Mouse (Mus musculus): ENCODE data around the gene Pnkd. TPM values are rescaled to one million over a fixed set of nuclear protein-coding genes. Genes with fewer than 3 reads are reported as not detected.

Gene Pnkd
- 19.8 TPM for polyA plus RNA-seq (2015; fragmentation: Illumina TruSeq; extraction: RNeasy Lipid Tissue Mini Kit (QIAGEN cat#74804); ENCODE audit: insufficient read depth, low read depth, low replicate concordance)

DNA sequence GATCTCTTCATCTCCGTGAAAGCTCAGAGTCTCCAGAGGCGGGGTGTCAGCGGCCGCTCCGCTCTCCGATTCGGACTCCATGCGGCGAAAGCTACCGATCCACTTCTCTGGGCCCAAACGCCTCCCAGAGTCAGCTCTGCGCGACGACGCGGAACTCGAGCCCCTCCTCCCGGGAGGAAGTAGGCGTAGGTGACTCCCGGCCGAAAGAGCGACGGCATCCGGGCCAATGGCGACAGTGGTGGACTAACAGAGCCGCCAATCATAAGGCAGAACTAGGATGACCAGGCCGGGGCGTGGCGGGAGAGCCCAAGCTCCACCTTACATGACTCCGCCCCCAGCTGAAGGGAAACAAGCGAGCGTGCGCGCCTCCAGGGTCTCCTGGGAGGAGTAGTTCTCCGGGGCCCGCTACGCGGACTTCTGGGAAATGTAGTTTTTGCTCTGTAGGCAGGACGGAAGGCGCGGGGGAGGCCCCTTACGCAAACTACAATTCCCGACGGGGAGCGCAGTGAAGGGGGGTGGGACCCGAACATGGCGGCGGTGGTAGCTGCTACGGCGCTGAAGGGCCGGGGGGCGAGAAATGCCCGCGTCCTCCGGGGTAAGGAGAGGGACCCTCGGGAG, at the start of gene Pnkd, which contains the start of gene Aamp:
Gene Pnkd, plus strand, starts transcription at position 388 of the 618 bp plus-strand sequence.
Gene Aamp, minus strand, starts transcription at position 196 of the 618 bp plus-strand sequence.

DNA sequence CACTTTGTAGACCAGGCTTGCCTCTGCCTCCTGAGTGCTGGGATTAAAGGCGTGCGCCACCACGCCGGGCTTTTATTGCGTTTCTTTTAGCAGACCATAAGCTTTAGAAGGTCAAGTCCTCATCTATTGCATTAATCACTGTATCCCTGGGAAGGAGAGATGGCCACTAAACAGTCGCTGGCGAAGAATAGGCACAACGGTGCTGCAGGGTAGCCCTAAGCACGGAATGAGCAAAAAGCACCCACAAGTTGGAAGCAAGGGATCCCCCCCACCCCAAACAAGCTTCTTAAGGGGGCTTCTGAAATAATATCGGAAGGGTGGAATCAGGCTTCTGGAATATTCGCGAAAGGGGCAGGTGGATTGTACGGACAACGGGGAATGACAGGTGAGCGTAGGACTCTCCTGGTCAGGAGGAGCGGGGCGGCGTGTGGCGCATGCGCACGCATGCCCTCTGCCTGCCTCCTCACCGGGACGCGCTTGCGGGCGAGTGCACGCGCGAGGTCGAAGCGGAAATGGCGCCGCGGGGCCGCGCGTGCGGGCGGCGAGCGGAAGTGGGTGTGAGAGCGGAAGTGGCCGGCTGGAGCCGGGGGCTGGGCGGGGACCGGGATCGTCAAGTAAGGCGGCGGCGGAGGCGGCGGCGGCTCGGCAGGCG, 48.7 kb upstream of the Pnkd start, which contains the start of gene Arpc2:
Gene Arpc2, plus strand, starts transcription at position 147 of the 652 bp plus-strand sequence.

DNA sequence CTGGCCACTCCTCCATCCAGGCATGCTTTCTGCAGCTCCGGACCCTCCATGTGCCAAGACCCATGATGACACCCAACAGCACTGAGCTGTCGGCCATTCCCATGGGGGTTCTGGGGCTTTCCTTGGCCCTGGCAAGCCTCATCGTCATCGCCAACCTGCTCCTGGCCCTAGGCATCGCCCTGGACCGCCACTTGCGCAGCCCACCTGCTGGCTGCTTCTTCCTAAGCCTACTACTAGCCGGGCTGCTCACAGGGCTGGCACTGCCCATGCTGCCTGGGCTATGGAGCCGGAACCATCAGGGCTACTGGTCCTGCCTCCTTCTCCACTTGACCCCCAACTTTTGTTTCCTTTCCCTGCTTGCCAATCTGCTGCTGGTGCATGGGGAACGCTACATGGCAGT, 6.2 kb upstream of the Pnkd start, which contains the start of gene Gpbar1:
Gene Gpbar1, plus strand, starts transcription at position 13 of the 400 bp plus-strand sequence.

DNA sequence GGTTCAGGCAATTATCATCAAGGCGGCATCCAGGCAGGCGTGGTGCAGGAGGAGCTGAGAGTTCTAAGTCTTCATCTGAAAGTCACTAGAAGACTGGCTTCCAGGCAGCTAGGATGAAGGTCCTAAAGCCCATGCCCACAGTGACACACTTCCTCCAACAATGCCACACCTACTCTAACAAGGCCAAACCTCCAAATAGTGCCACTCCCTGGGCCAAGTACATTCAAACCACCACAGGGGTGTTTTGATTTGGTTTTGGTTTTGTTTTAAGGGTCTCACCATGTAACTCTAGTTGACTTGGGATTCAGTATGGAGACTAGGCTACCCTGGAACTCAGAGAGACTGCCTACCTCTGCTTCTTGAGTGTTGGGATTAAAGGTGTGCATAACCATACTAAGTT, 20.8 kb downstream of the Pnkd start, which contains the start of gene Tmbim1:
Gene Tmbim1, minus strand, starts transcription at position 101 of the 400 bp plus-strand sequence.

DNA sequence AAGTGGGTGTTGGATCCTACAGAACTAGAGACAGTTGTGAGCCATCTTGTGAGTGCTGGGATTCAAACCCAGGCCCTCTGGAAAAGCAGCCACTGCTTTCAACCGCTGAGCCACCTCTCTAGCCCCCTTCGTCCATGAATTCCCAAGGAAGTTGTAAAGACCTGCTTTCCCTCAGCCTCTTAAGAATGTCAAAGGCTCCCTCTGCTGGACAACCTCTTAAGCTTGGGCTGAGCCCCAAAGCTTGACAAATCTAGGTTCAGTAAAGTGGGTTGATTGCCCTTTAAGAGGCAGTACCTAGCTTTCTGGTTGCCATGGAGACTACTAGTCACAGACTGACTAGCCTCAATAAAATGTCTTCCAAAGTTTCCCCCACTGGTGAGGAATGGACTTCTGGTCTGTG, 77.1 kb downstream of the Pnkd start, which contains the start of gene Catip:
Gene Catip, plus strand, starts transcription at position 297 of the 400 bp plus-strand sequence.

DNA sequence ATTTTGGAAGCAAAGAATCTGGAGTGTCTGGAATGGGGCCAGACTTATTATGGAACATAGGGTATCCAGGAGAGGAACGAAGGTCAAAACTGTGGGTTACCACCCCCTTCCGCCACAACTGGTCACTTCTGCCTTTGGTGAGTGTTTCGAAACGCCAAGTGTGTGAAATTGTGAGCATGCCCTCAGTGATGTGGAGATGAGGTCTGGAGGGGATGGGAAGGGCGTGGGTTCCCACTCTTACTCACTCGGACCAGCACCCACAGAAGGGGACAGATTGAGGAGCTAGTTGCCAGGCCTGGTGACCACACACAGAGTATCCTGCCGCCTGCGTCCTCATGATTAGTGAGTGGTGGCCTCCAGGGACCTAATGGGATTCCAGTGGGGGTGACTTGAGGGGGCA, 90.2 kb downstream of the Pnkd start, which contains the start of gene Slc11a1:
Gene Slc11a1, plus strand, starts transcription at position 216 of the 400 bp plus-strand sequence.

DNA sequence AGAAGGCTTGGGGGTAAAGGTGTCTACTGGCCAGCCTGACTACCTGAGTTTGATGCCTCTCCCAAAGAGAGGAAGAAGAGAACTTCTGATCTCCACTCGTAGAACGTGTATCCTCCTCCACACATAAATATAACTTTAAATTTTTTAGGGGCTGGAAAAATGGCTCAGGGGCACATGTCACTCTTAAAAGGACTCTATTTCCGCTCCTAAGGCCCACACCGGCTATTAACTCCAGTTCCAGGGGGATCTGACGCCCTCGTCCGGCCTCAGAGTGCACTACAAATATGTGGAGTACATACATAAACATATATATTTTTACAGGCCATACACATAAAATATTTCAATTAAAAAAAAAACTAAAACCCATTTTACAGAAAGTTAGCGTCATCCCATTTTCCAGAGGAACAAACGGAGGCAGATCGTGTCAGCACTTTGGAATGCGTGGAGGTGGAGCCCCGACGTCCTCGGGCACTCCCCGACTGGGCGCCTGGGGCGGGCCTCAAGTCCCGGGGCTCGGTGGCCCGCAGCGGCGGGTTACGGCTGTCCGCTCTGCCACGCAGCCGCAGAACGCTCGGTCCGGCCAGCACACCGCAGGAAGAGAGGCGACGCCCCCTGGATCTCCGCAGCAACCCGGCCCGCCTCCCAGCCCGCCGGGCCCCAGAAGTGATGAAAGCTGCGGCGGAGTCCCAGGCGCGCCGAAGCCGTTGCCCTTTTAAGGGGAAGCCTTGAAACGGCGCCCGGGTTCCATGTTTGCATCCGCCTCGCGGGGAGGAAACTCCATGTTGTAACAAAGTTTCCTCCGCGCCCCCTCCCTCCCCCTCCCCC, 106.4 kb downstream of the Pnkd start, which contains the start of gene Ctdsp1:
Gene Ctdsp1, plus strand, starts transcription at position 586 of the 825 bp plus-strand sequence.

Other genes with a start within 250 kb of the Pnkd start
- gene Tns1, start 160.5 kb upstream of the Pnkd start, polyA plus RNA-seq (2015; fragmentation: Illumina TruSeq; extraction: RNeasy Lipid Tissue Mini Kit (QIAGEN cat#74804); ENCODE audit: insufficient read depth, low read depth, low replicate concordance), result 30.5 TPM
- gene Rufy4, start 159.4 kb upstream of the Pnkd start, polyA plus RNA-seq (2015; fragmentation: Illumina TruSeq; extraction: RNeasy Lipid Tissue Mini Kit (QIAGEN cat#74804); ENCODE audit: insufficient read depth, low read depth, low replicate concordance), result 1.9 TPM
- gene Cxcr2, start 130.9 kb upstream of the Pnkd start, polyA plus RNA-seq (2015; fragmentation: Illumina TruSeq; extraction: RNeasy Lipid Tissue Mini Kit (QIAGEN cat#74804); ENCODE audit: insufficient read depth, low read depth, low replicate concordance), result not detected
- gene Cxcr1, start 90.3 kb upstream of the Pnkd start, polyA plus RNA-seq (2015; fragmentation: Illumina TruSeq; extraction: RNeasy Lipid Tissue Mini Kit (QIAGEN cat#74804); ENCODE audit: insufficient read depth, low read depth, low replicate concordance), result not detected
- 46.6 TPM for gene Arpc2, start 48.8 kb upstream of the Pnkd start, polyA plus RNA-seq (2015; fragmentation: Illumina TruSeq; extraction: RNeasy Lipid Tissue Mini Kit (QIAGEN cat#74804); ENCODE audit: insufficient read depth, low read depth, low replicate concordance)
- not detected for gene Gpbar1, start 6.4 kb upstream of the Pnkd start, polyA plus RNA-seq (2015; fragmentation: Illumina TruSeq; extraction: RNeasy Lipid Tissue Mini Kit (QIAGEN cat#74804); ENCODE audit: insufficient read depth, low read depth, low replicate concordance)
- gene Aamp, start 192 bp upstream of the Pnkd start, polyA plus RNA-seq (2015; fragmentation: Illumina TruSeq; extraction: RNeasy Lipid Tissue Mini Kit (QIAGEN cat#74804); ENCODE audit: insufficient read depth, low read depth, low replicate concordance), result 30.0 TPM
- gene Tmbim1, start 20.7 kb downstream of the Pnkd start, polyA plus RNA-seq (2015; fragmentation: Illumina TruSeq; extraction: RNeasy Lipid Tissue Mini Kit (QIAGEN cat#74804); ENCODE audit: insufficient read depth, low read depth, low replicate concordance), result 20.6 TPM
- gene Catip, start 77.2 kb downstream of the Pnkd start, polyA plus RNA-seq (2015; fragmentation: Illumina TruSeq; extraction: RNeasy Lipid Tissue Mini Kit (QIAGEN cat#74804); ENCODE audit: insufficient read depth, low read depth, low replicate concordance), result not detected
- gene Slc11a1, start 90.3 kb downstream of the Pnkd start, polyA plus RNA-seq (2015; fragmentation: Illumina TruSeq; extraction: RNeasy Lipid Tissue Mini Kit (QIAGEN cat#74804); ENCODE audit: insufficient read depth, low read depth, low replicate concordance), result 7.4 TPM
- 23.8 TPM for gene Ctdsp1, start 106.6 kb downstream of the Pnkd start, polyA plus RNA-seq (2015; fragmentation: Illumina TruSeq; extraction: RNeasy Lipid Tissue Mini Kit (QIAGEN cat#74804); ENCODE audit: insufficient read depth, low read depth, low replicate concordance)
- 4.9 TPM for gene Vil1, start 124.4 kb downstream of the Pnkd start, polyA plus RNA-seq (2015; fragmentation: Illumina TruSeq; extraction: RNeasy Lipid Tissue Mini Kit (QIAGEN cat#74804); ENCODE audit: insufficient read depth, low read depth, low replicate concordance)
- gene Cnot9, start 221.1 kb downstream of the Pnkd start, polyA plus RNA-seq (2015; fragmentation: Illumina TruSeq; extraction: RNeasy Lipid Tissue Mini Kit (QIAGEN cat#74804); ENCODE audit: insufficient read depth, low read depth, low replicate concordance), result 3.5 TPM

All from pancreas, adult 10 weeks (tissue).